Mouse (Mus musculus) liver, embryonic 14.5 days (tissue): ENCODE measurements at regions not wholly inside any gene's neighbourhood (a gene's known extent, or its start where the extent isn't known, plus 50 kb on each side); places are given as distances from the start of the nearest gene placed in this dataset.

Source experiments
- ATAC-seq: fragments of 200-750 bp; cut with Nextera tagmentation; 2 replicates; pipeline ENCODE4 v1.8.0; 2017; ENCODE audit warnings: moderate number of reproducible peaks, mild to moderate bottlenecking, moderate library complexity; ENCODE audit not compliant: insufficient read depth
- DNase-seq, 3 experiments: peaks; one replicate each; pipeline ENCODE4 v3.0.0-alpha.2; 2012 to 2013; ENCODE audit warnings: low read depth in 3 of 3, low spot score in 3 of 3
- H3K27ac ChIP-seq: fragments of 300-500 bp; sonication (generic); 2 replicates; pipeline ENCODE4 v1.5.1; 2014; ENCODE audit warnings: moderate library complexity, mild to moderate bottlenecking, control low read depth, inconsistent platforms
- H3K27me3 ChIP-seq: fragments of 300-500 bp; sonication (generic); 2 replicates; pipeline ENCODE4 v1.6.1; 2014; ENCODE audit warnings: mild to moderate bottlenecking, low read length, moderate library complexity; ENCODE audit not compliant: control insufficient read depth, insufficient read depth
- H3K36me3 ChIP-seq: fragments of 300-500 bp; sonication (generic); replicated peaks from 2 replicates; pipeline ENCODE4 v1.6.1; 2014; ENCODE audit warnings: low read depth; ENCODE audit not compliant: control insufficient read depth, insufficient read depth
- H3K4me1 ChIP-seq, 2 experiments: fragments of 200-500 bp in 1 of 2; fragments of 300-500 bp in 1 of 2; sonication (generic) in 1 of 2; replicated peaks; 2 replicates each; pipeline ENCODE4 v1.6.1; 2012 to 2014; ENCODE audit warnings: antibody characterized with exemption in 1 of 2, inconsistent platforms in 1 of 2, low read length in 1 of 2; ENCODE audit not compliant: control insufficient read depth in 2 of 2, insufficient read depth in 2 of 2
- H3K4me2 ChIP-seq: fragments of 300-500 bp; sonication (generic); 2 replicates; pipeline ENCODE4 v1.6.1; 2014; ENCODE audit warnings: low read depth, mild to moderate bottlenecking, control low read depth, moderate library complexity
- H3K4me3 ChIP-seq, 2 experiments: fragments of 200-500 bp in 1 of 2; fragments of 300-500 bp in 1 of 2; sonication (generic) in 1 of 2; 2 replicates each; pipeline ENCODE4 v1.5.1; 2012 to 2014; ENCODE audit warnings: low read depth in 2 of 2, low read length in 2 of 2, mild to moderate bottlenecking in 2 of 2, control low read depth in 1 of 2, inconsistent platforms in 1 of 2, moderate library complexity in 1 of 2; ENCODE audit not compliant: insufficient read depth in 1 of 2
- H3K9ac ChIP-seq: fragments of 300-500 bp; sonication (generic); replicated peaks from 2 replicates; pipeline ENCODE4 v1.6.1; 2014; ENCODE audit warnings: mild to moderate bottlenecking, control low read depth, moderate library complexity
- H3K9me3 ChIP-seq: fragments of 300-500 bp; sonication (generic); 2 replicates; pipeline ENCODE4 v1.6.1; 2016; ENCODE audit warnings: low read length, mixed read lengths; ENCODE audit not compliant: control insufficient read depth
- CTCF ChIP-seq: IDR thresholded peaks from 2 replicates; pipeline ENCODE4 v1.5.1; 2016; ENCODE audit warnings: antibody characterized with exemption, low read depth, control low read depth
- EP300 ChIP-seq: IDR thresholded peaks from 2 replicates; pipeline ENCODE4 v1.6.1; 2016; ENCODE audit warnings: antibody characterized with exemption, low read depth
- WGBS: fragments of 180-500 bp; shearing (Covaris S2); extraction: QIAGEN DNeasy Blood & Tissue Kit; methylation state at CpG from one replicate; pipeline ENCODE4 v1.1.7; 2014; ENCODE audit not compliant: insufficient replicate concordance; 5-methylcytosine and 5-hydroxymethylcytosine counted together

DNA sequence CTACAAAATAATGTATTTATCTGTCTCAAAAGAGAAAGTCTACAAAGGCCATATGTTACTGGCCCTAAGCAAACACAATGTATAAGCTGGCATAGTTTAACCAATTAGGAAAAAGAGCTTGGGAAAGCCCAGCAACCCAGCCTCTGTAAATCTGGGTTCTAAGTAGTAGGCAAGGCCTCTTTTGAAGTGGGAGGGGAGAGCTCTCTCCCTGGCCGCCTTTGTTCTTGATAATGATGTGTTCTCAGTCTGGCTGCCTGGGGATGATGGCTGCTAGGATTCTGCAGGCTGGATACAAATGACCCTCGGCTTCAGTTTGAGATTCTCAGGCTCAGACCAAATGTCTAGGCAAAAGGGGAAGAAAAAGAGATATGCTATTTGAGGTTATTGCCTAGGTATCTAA, 172.4 kb upstream of the Cntnap4 start:
- ATAC-seq (no peak), DNase-seq (no peak)
- no peaks in the 10 kb centered on the region for H3K27me3 ChIP-seq
- TF ChIP-seq CTCF (no peak), EP300 (no peak)
- no peak overlapping the region for H3K9ac ChIP-seq
- H3K4me1 ChIP-seq = no peaks in the 10 kb centered on the region
- WGBS = 27% methylated on average over 2 of the region's 2 CpGs
- H3K27ac ChIP-seq = no peak overlapping the region
- no peaks in the 10 kb centered on the region for H3K36me3 ChIP-seq
- no peak overlapping the region for H3K4me2 ChIP-seq
- no peaks in the 10 kb centered on the region; the same call in 1 of the 2 replicates for H3K9me3 ChIP-seq
- no peak overlapping the region for H3K4me3 ChIP-seq

DNA sequence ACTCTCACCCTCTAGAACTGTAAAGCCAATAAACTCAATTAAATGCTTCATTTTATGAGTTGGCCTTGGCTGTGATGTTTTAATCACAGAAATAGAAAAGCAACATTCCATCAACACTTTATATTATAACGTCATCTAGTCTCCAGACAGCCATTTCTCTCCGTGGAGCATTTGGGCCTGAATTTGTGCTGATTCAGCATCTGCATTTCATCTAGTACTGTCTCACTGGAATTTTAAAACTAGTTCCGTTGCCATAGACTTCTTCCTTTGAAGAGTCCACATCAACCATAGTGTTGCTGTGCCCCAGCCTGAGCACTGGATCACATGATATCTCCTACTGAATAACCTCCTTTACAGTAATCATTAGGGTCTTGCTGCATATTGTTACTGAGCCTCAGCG, 179.7 kb upstream of the Cntnap4 start:
- 54% methylated on average over 4 of the region's 4 CpGs for WGBS
- no peaks in the 10 kb centered on the region for H3K36me3 ChIP-seq
- no peaks in the 10 kb centered on the region for H3K27me3 ChIP-seq
- no peaks in the 10 kb centered on the region for H3K9me3 ChIP-seq
- TF ChIP-seq CTCF (no peak), EP300 (no peak)
- no peak for DNase-seq
- no peak for ATAC-seq
- H3K4me3 ChIP-seq = no peak overlapping the region
- H3K9ac ChIP-seq = no peak overlapping the region
- no peak overlapping the region for H3K27ac ChIP-seq
- no peaks in the 10 kb centered on the region for H3K4me1 ChIP-seq
- H3K4me2 ChIP-seq = no peak overlapping the region

GRCm38 (mm10) chr8:112348323-112348722, 221.5 kb upstream of the Cntnap4 start:
- WGBS = 24% methylated on average over 5 of the region's 5 CpGs
- Histone ChIP-seq H3K9me3 (no peaks in the 10 kb centered on the region), H3K4me1 (no peaks in the 10 kb centered on the region), H3K27ac (no peak overlapping the region), H3K9ac (no peak overlapping the region), H3K4me3 (no peak overlapping the region), H3K36me3 (no peaks in the 10 kb centered on the region), H3K27me3 (no peaks in the 10 kb centered on the region), H3K4me2 (no peak overlapping the region)
- DNase-seq (no peak), ATAC-seq (no peak)
- TF ChIP-seq CTCF (no peak), EP300 (no peak)

DNA sequence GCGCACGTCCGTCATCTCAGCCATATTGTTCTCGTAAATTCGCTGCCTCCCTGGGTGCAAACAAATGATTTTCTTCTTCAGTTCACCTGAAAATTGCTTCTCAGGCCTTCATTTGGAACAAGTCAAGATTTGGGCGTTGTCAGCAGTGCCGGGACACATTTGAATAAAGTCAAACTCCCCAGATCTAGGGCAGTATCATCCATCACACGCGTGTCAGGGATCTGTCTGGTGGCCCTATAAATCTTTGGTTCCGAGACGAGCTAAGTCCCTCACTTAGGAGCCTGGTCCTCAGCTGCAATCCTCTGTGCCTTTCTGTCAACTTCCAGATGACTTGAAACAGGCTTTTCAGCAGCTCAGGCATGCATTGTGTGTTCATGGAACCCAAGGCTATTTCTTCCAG, 236.7 kb upstream of the Cntnap4 start:
- 71% methylated on average over 11 of the region's 11 CpGs for WGBS
- H3K36me3 ChIP-seq = no peaks in the 10 kb centered on the region
- H3K4me2 ChIP-seq = no peak overlapping the region
- no peak overlapping the region for H3K4me3 ChIP-seq
- H3K4me1 ChIP-seq = no peaks in the 10 kb centered on the region
- no peak for TF ChIP-seq CTCF
- no peak for TF ChIP-seq EP300
- H3K9ac ChIP-seq = no peak overlapping the region
- no peak overlapping the region for H3K27ac ChIP-seq
- H3K27me3 ChIP-seq = no peaks in the 10 kb centered on the region
- DNase-seq (no peak), ATAC-seq (no peak)
- H3K9me3 ChIP-seq = no peaks in the 10 kb centered on the region; the same call in 1 of the 2 replicates

DNA sequence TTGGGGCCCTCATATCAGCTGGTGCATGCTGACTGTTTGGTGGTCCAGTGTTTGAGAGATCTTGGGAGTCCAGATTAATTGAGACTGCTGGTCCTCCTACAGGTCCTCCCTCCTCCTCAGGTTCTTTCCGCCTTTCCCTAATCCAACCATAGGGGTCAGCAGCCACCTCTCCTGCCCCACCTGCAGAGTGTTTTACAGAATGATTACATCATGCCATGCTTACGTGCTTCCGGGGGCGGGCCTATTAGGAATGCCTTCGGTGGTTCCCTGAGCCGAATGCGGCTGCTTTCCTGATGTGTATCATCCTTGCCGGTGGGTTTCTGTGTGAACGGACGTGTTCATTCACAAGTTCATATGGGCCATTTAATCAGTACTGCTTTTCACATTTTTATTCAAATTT, 237.8 kb upstream of the Cntnap4 start:
- Histone ChIP-seq H3K9ac (no peak overlapping the region), H3K9me3 (no peaks in the 10 kb centered on the region), H3K4me1 (no peaks in the 10 kb centered on the region), H3K27me3 (no peaks in the 10 kb centered on the region), H3K36me3 (no peaks in the 10 kb centered on the region), H3K4me3 (no peak overlapping the region), H3K4me2 (no peak overlapping the region), H3K27ac (no peak overlapping the region)
- no peak for TF ChIP-seq CTCF
- TF ChIP-seq EP300 = no peak
- WGBS = 64% methylated on average over 10 of the region's 10 CpGs
- DNase-seq (no peak), ATAC-seq (no peak)
